Mouse (Mus musculus): Measurements from ENCODE around the gene Pax7. TPM values are rescaled to one million over a fixed set of nuclear protein-coding genes. Genes with fewer than 3 reads are reported as not detected.

The Pax7 gene
- polyA plus RNA-seq, 1 experiment, result 0.37 TPM

DNA sequence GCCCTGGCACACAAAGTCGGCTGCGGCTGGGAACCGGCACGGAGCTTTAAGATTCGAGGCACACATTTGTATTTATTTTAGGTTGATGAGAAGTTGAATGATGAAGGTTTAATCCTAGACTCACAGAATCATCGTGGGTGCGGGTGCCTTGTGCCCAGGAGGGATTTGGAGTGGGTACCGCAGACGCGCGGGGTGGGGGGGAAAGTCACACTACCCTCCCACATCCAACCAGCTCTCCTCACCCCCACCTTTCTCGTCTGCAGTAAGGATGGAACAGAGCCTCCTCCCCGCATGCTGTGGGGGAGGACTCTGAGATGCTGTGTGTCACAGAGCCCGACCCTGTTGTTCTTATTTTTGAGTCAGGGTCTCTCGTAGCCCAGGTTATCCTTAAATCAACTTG is 18.1 kb upstream of the Pax7 start:
- TF ChIP-seq SRF (IDR thresholded peaks at IDR 0.05; ENCODE audit: control insufficient read depth, insufficient read length, low read depth) (no peak), REST (IDR thresholded peaks at IDR 0.05; ENCODE audit: insufficient read depth, insufficient read length) (no peak), TCF12 (IDR thresholded peaks at IDR 0.05; ENCODE audit: insufficient read depth, poor library complexity, severe bottlenecking) (no peak), TCF3 (IDR thresholded peaks at IDR 0.05; ENCODE audit: insufficient read length, low read depth) (no peak), MAX (IDR thresholded peaks at IDR 0.05; ENCODE audit: low read depth) (no peak), CEBPB (IDR thresholded peaks at IDR 0.05; ENCODE audit: insufficient read depth, poor library complexity, severe bottlenecking) (no peak), MYOD1 (IDR thresholded peaks at IDR 0.05; ENCODE audit: control insufficient read depth in 1 of 3, insufficient read length in 2 of 3, low read depth in 2 of 3) (no peak), MYOG (IDR thresholded peaks at IDR 0.05; ENCODE audit: control insufficient read depth in 1 of 3, insufficient read depth in 1 of 3, insufficient read length in 2 of 3, low read depth in 2 of 3) (no peak), POLR2AphosphoS2 (IDR thresholded peaks at IDR 0.05; ENCODE audit: insufficient read length, low read depth) (no peak), E2F4 (IDR thresholded peaks at IDR 0.05; ENCODE audit: insufficient read depth) (no peak), USF1 (IDR thresholded peaks at IDR 0.05; ENCODE audit: low read depth) (no peak), POLR2A (IDR thresholded peaks at IDR 0.05; ENCODE audit: insufficient read length, low read depth) (no peak)
- no peaks in the 10 kb centered on the region for H3K27me3 ChIP-seq (ENCODE audit: control insufficient read depth, insufficient read depth, insufficient read length)
- no peak overlapping the region for H3K4me3 ChIP-seq
- H3K36me3 ChIP-seq (ENCODE audit: control insufficient read depth, insufficient read depth), result no peaks in the 10 kb centered on the region
- no peak overlapping the region for H3K4me2 ChIP-seq (ENCODE audit: low read depth)
- no peaks in the 10 kb centered on the region for H3K79me2 ChIP-seq (ENCODE audit: control insufficient read depth, insufficient read depth)
- no peak overlapping the region for H3ac ChIP-seq (ENCODE audit: control insufficient read depth, insufficient read length)

DNA sequence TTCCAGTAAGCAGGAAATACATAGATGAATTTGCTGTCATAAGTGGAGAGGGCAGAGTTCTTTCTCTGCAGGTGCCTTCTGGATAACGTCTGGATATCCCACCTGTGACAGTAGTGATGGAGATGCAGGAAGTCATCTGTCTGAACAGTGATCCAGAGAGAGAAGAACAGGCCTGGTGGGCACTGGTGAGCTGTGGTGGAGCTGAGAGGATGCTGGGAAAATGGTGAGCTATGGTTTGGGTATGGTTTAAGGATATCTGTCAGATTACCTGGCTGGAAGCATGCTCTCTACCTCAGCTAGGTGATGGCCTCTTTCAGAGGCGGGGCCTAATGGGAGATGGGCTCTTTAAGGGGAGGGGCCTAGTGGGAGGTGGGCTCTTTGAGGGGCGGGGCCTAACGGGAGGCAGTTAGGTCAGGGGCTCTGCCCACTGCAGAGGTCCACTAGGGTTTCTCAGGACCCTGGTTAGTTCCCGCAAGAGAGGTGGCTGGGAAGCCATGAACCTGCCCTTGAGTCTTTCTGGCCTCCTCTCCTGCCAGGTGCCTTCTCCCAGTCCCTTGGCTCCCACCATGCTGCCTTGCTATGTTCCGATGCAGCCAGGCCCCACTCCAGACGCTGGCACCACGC is 17.3 kb upstream of the Pax7 start:
- no peaks in the 10 kb centered on the region for H3K79me2 ChIP-seq (ENCODE audit: control insufficient read depth, insufficient read depth)
- no peak overlapping the region for H3K4me3 ChIP-seq
- no peak overlapping the region for H3K4me2 ChIP-seq (ENCODE audit: low read depth)
- H3K36me3 ChIP-seq (ENCODE audit: control insufficient read depth, insufficient read depth), result no peaks in the 10 kb centered on the region
- no peak overlapping the region for H3ac ChIP-seq (ENCODE audit: control insufficient read depth, insufficient read length)
- no peaks in the 10 kb centered on the region for H3K27me3 ChIP-seq (ENCODE audit: control insufficient read depth, insufficient read depth, insufficient read length)
- no peak for TF ChIP-seq CEBPB (IDR thresholded peaks at IDR 0.05; ENCODE audit: insufficient read depth, poor library complexity, severe bottlenecking)
- TF ChIP-seq TCF12 (IDR thresholded peaks at IDR 0.05; ENCODE audit: insufficient read depth, poor library complexity, severe bottlenecking), result no peak
- TF ChIP-seq POLR2A (IDR thresholded peaks at IDR 0.05; ENCODE audit: insufficient read length, low read depth), result no peak
- no peak for TF ChIP-seq USF1 (IDR thresholded peaks at IDR 0.05; ENCODE audit: low read depth)
- TF ChIP-seq E2F4 (IDR thresholded peaks at IDR 0.05; ENCODE audit: insufficient read depth), result no peak
- no peak for TF ChIP-seq REST (IDR thresholded peaks at IDR 0.05; ENCODE audit: insufficient read depth, insufficient read length)
- TF ChIP-seq MYOG (IDR thresholded peaks at IDR 0.05; ENCODE audit: control insufficient read depth in 1 of 3, insufficient read depth in 1 of 3, insufficient read length in 2 of 3, low read depth in 2 of 3), result no peak
- no peak for TF ChIP-seq MAX (IDR thresholded peaks at IDR 0.05; ENCODE audit: low read depth)
- no peak for TF ChIP-seq SRF (IDR thresholded peaks at IDR 0.05; ENCODE audit: control insufficient read depth, insufficient read length, low read depth)
- TF ChIP-seq MYOD1 (IDR thresholded peaks at IDR 0.05; ENCODE audit: control insufficient read depth in 1 of 3, insufficient read length in 2 of 3, low read depth in 2 of 3), result no peak
- no peak for TF ChIP-seq TCF3 (IDR thresholded peaks at IDR 0.05; ENCODE audit: insufficient read length, low read depth)
- no peak for TF ChIP-seq POLR2AphosphoS2 (IDR thresholded peaks at IDR 0.05; ENCODE audit: insufficient read length, low read depth)

DNA sequence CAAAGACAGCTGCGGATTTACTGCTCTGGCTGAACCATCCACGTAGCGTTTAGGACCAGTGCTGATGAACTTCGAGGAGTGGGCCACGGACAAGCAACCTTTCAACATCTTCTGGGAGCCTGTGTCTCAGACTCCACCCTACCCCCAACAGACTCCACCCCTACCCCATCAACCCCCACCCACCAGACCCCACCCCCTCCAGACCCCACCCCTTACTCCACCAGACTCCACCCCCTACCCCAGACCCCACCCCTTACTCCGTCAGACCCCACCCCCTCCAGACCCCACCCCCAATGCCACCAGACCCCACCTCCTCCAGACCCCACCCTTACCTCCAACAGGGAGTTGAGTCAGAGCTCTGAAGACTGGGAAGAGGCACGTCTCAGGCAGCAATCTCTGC is 10.1 kb upstream of the Pax7 start:
- Histone ChIP-seq H3K27me3 (ENCODE audit: control insufficient read depth, insufficient read depth, insufficient read length) (no peaks in the 10 kb centered on the region), H3K4me3 (no peak overlapping the region), H3K36me3 (ENCODE audit: control insufficient read depth, insufficient read depth) (no peaks in the 10 kb centered on the region), H3K79me2 (ENCODE audit: control insufficient read depth, insufficient read depth) (no peaks in the 10 kb centered on the region), H3K4me2 (ENCODE audit: low read depth) (no peak overlapping the region), H3ac (ENCODE audit: control insufficient read depth, insufficient read length) (no peak overlapping the region)
- TF ChIP-seq SRF (IDR thresholded peaks at IDR 0.05; ENCODE audit: control insufficient read depth, insufficient read length, low read depth) (no peak), MYOG (IDR thresholded peaks at IDR 0.05; ENCODE audit: control insufficient read depth in 1 of 3, insufficient read depth in 1 of 3, insufficient read length in 2 of 3, low read depth in 2 of 3) (no peak), MYOD1 (IDR thresholded peaks at IDR 0.05; ENCODE audit: control insufficient read depth in 1 of 3, insufficient read length in 2 of 3, low read depth in 2 of 3) (no peak), TCF3 (IDR thresholded peaks at IDR 0.05; ENCODE audit: insufficient read length, low read depth) (no peak), CEBPB (IDR thresholded peaks at IDR 0.05; ENCODE audit: insufficient read depth, poor library complexity, severe bottlenecking) (no peak), E2F4 (IDR thresholded peaks at IDR 0.05; ENCODE audit: insufficient read depth) (no peak), TCF12 (IDR thresholded peaks at IDR 0.05; ENCODE audit: insufficient read depth, poor library complexity, severe bottlenecking) (no peak), POLR2AphosphoS2 (IDR thresholded peaks at IDR 0.05; ENCODE audit: insufficient read length, low read depth) (no peak), REST (IDR thresholded peaks at IDR 0.05; ENCODE audit: insufficient read depth, insufficient read length) (no peak), POLR2A (IDR thresholded peaks at IDR 0.05; ENCODE audit: insufficient read length, low read depth) (no peak), MAX (IDR thresholded peaks at IDR 0.05; ENCODE audit: low read depth) (no peak), USF1 (IDR thresholded peaks at IDR 0.05; ENCODE audit: low read depth) (no peak)

DNA sequence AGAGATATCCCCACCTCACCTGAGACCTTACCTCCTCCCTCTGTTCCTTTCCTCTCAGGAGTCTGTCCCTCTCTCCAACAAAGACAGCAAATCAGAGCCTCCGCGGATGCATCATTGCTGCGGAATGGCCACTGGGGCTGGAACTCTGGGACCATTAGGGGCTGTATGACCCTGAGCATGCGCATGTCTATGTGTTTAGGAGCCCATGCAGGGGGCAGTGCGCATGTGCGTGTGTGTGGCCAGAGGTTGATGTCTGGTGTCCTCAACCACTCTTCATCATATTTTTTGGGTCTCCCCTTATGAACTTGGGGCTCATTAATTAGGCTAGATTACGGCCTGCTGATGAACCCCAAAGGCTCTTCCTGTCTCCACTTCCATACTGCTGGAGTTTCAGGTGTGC is 9.6 kb upstream of the Pax7 start:
- no peaks in the 10 kb centered on the region for H3K36me3 ChIP-seq (ENCODE audit: control insufficient read depth, insufficient read depth)
- no peaks in the 10 kb centered on the region for H3K79me2 ChIP-seq (ENCODE audit: control insufficient read depth, insufficient read depth)
- no peak overlapping the region for H3ac ChIP-seq (ENCODE audit: control insufficient read depth, insufficient read length)
- TF ChIP-seq MAX (IDR thresholded peaks at IDR 0.05; ENCODE audit: low read depth) (no peak), REST (IDR thresholded peaks at IDR 0.05; ENCODE audit: insufficient read depth, insufficient read length) (no peak), MYOG (IDR thresholded peaks at IDR 0.05; ENCODE audit: control insufficient read depth in 1 of 3, insufficient read depth in 1 of 3, insufficient read length in 2 of 3, low read depth in 2 of 3) (no peak), USF1 (IDR thresholded peaks at IDR 0.05; ENCODE audit: low read depth) (no peak), TCF12 (IDR thresholded peaks at IDR 0.05; ENCODE audit: insufficient read depth, poor library complexity, severe bottlenecking) (no peak), SRF (IDR thresholded peaks at IDR 0.05; ENCODE audit: control insufficient read depth, insufficient read length, low read depth) (no peak), MYOD1 (IDR thresholded peaks at IDR 0.05; ENCODE audit: control insufficient read depth in 1 of 3, insufficient read length in 2 of 3, low read depth in 2 of 3) (no peak), CEBPB (IDR thresholded peaks at IDR 0.05; ENCODE audit: insufficient read depth, poor library complexity, severe bottlenecking) (no peak), TCF3 (IDR thresholded peaks at IDR 0.05; ENCODE audit: insufficient read length, low read depth) (no peak), E2F4 (IDR thresholded peaks at IDR 0.05; ENCODE audit: insufficient read depth) (no peak), POLR2AphosphoS2 (IDR thresholded peaks at IDR 0.05; ENCODE audit: insufficient read length, low read depth) (no peak), POLR2A (IDR thresholded peaks at IDR 0.05; ENCODE audit: insufficient read length, low read depth) (no peak)
- H3K4me3 ChIP-seq, result no peak overlapping the region
- H3K27me3 ChIP-seq (ENCODE audit: control insufficient read depth, insufficient read depth, insufficient read length), result no peaks in the 10 kb centered on the region
- H3K4me2 ChIP-seq (ENCODE audit: low read depth), result no peak overlapping the region

Data from myocyte (in vitro differentiated cells).